Mouse (Mus musculus): ENCODE measurements around the gene Samd4b.

Gene Samd4b

GRCm38 (mm10) chr7:28367663-28368275 lies 230.2 kb downstream of the Samd4b start:
- in situ Hi-C loops (cut with MboI; ENCODE audit: low sequenced_read_pairs): no loop called here

GRCm38 (mm10) chr7:28362441-28363060 lies 235.4 kb downstream of the Samd4b start:
- in situ Hi-C loops (cut with MboI; ENCODE audit: low sequenced_read_pairs): no loop called here

GRCm38 (mm10) chr7:28361647-28362341 lies 236.2 kb downstream of the Samd4b start:
- in situ Hi-C loops (cut with MboI; ENCODE audit: low sequenced_read_pairs): no loop called here

- in situ Hi-C loops (cut with MboI; ENCODE audit: low sequenced_read_pairs): no loop called here
Observed at GRCm38 (mm10) chr7:28360291-28360690, 237.7 kb downstream of the Samd4b start.

- in situ Hi-C loops (cut with MboI; ENCODE audit: low sequenced_read_pairs): no loop called here
Observed at GRCm38 (mm10) chr7:28359854-28360253, 238.1 kb downstream of the Samd4b start.

GRCm38 (mm10) chr7:28358431-28358830 lies 239.5 kb downstream of the Samd4b start:
- in situ Hi-C loops (cut with MboI; ENCODE audit: low sequenced_read_pairs): no loop called here

GRCm38 (mm10) chr7:28357984-28358383 lies 240.0 kb downstream of the Samd4b start:
- in situ Hi-C loops (cut with MboI; ENCODE audit: low sequenced_read_pairs): no loop called here

- in situ Hi-C loops (cut with MboI; ENCODE audit: low sequenced_read_pairs): no loop called here
Observed at GRCm38 (mm10) chr7:28356981-28357380, 241.0 kb downstream of the Samd4b start.

- in situ Hi-C loops (cut with MboI; ENCODE audit: low sequenced_read_pairs): no loop called here
Observed at GRCm38 (mm10) chr7:28355221-28355620, 242.7 kb downstream of the Samd4b start.

- in situ Hi-C loops (cut with MboI; ENCODE audit: low sequenced_read_pairs): no loop called here
Observed at GRCm38 (mm10) chr7:28354596-28354995, 243.3 kb downstream of the Samd4b start.

- in situ Hi-C loops (cut with MboI; ENCODE audit: low sequenced_read_pairs): no loop called here
Observed at GRCm38 (mm10) chr7:28354113-28354581, 243.8 kb downstream of the Samd4b start.

- in situ Hi-C loops (cut with MboI; ENCODE audit: low sequenced_read_pairs): no loop called here
Observed at GRCm38 (mm10) chr7:28353267-28353666, 244.7 kb downstream of the Samd4b start.

GRCm38 (mm10) chr7:28351676-28352191 lies 246.2 kb downstream of the Samd4b start:
- in situ Hi-C loops (cut with MboI; ENCODE audit: low sequenced_read_pairs): no loop called here

- in situ Hi-C loops (cut with MboI; ENCODE audit: low sequenced_read_pairs): no loop called here
Observed at GRCm38 (mm10) chr7:28350155-28350883, 247.6 kb downstream of the Samd4b start, which contains the start of gene Rps16. TSS of gene Rps16 (plus strand) at chr7:28350652.
